Mouse (Mus musculus) T-helper 17 cell (primary cell): Measurements from ENCODE around the gene Hils1.

Source experiments
- in situ Hi-C, 2 experiments: fragments of 300-600 bp; cut with MboI, MseI; formaldehyde crosslinking; loops; 1 replicate in 1 of 2; 2 replicates in 1 of 2; pipeline ENCODE4 v1.15.1; 2025; ENCODE audit warnings: high pct_unique_total_duplicates in 2 of 2

The Hils1 gene

DNA sequence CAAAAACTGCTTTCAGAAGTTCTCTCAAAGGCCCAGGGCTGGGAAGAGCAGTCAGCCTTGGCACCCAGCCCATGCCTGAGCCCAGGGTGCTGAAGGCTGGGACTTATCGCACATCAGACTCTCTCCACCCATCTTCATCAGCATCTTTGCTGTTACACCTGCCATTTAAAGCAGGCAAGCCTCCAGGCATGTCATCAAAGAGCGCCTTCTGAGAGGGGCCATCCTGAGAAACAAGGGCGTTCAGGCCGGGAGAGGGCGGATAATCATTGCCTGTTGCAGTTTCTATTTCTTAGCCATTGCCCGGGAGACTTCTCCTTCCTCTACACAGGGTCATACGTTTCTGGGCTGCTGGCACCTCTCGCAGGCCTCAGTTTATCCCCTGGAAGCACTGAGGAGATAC is 20.5 kb downstream of the Hils1 start:
- in situ Hi-C loops, result no loop called here

DNA sequence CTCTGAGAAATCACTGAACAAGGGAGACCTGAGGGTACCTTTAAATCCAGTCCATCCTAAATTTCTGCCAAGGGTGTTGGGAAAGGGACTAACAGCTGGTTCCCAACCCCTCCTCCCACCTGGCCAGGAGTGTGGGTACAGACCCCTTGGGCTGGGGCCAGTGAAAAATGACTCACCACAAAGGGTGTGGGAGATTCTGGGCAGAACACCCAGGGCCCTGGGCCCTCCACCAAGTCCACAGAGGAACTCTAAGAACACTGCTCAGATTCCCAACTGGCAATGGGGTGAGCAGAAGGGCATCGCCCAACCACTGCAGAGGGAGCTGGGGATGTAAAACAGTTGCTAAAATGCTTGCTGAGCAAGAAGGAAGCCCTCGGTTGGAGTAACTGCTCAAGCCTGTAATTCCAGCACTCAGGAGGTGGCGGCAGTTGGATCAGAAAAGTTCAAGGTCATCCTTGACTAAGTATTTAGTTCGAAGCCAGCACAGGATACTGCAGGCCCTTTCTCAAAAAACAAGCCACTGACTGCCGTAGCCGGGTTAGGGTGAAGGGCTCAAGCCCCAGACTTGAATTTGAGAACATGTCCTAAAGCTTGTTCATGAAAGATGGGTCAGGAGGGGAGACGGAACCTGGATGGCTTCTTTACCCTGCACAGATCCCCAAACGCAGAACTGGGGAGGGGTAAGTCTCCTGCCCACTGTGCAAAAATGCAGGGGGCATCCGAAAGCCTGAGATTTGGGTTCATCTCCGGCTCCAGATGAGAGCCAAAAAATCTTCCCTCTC is 21.6 kb downstream of the Hils1 start:
- in situ Hi-C loops, result no loop called here

DNA sequence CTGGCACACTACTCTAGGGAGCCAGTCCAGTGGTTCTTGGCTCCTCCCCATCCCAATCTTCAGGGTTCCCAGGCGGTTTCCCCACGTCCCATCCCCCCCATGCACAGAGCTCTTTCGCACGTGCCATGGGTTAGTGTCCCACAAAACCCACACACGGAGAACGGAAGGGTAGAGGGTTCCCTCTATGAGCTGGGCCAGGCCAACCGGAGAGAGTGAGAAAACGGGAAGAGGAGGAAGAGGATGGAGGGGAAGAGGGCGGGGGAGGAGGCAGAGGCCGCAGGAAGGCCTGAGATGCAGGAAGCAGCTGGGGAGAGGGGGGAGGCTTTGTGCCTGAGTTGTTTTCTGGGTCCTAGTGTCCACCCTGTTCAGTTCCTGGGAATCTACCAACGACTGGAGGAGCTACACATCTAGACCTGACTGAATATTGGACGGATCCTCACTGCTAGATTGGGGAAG is 22.2 kb downstream of the Hils1 start:
- in situ Hi-C loops, result no loop called here

DNA sequence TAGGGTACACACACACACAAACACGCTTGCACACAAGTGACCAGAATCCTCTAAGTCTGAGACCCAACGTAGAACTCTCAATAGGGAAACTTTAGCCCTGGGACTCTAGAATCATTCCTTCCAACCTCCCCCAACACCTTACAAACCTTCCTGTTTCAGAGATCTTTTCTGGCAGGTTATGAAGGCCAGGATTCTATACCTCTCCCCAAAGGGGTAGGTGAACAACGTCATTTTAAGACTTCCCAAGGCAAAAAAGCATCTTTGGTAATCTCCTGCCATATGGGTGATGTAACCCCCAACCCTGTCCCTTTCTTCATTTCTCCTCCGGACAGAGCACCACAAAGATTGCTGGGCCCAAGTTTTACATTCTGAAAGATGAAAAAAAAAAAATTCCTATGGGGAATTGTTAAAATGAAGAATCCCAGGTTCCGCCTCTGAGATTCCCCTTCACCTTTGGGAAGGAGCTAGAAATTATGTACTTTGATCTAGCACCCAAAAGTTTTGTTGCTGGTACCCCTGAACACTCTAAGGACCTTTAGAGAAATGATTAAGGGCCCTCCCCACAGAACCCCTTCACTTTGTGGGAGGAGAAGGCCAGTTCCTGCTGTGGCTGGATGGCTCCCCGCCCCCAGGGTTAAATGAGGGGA is 22.8 kb downstream of the Hils1 start:
- in situ Hi-C loops, result no loop called here

DNA sequence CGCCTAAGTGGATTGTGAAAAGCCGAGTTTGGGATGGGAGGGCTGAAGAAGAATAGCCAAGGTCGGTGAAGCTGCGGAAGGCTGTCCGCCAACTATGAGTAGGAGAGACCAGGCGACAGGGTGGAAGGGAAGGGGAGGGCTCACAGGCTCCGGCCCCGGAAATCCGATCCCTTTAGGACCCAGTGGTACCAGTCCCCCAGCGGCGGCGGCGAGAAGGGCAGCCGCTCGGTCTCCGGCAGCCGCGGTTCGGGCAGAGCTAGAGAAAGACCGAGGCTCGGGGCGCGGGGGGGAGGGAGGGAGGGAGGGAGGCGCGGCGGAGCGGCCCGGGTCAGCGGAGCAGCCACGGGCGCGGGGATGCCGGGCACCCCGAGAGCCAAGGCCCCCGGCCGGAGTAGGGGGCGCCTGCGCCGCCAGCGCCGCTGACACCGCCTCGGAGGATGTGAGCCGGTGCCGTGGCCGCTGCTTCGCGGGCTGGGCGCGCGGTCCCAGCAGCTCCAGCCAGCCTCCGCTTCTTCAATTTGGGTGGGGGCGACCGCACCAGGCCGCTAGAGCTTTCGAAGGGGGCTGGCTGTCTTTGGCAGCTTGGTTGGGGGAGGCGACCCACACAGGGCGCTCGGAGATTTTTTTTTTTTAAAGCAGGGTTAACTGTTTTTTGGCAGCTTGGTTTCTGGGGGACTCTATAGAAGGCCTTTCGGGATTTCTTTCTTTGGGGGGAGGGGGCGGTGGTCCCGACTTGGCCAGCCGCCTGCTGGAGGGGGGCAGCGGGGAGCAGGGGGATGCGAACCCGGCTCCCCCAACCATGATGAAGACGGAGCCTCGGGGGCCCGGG is 23.6 kb downstream of the Hils1 start, which contains the start of gene Ppp1r9b:
Gene Ppp1r9b, plus strand, starts transcription at position 287 of the 829 bp plus-strand sequence.
- in situ Hi-C loops, result no loop called here

DNA sequence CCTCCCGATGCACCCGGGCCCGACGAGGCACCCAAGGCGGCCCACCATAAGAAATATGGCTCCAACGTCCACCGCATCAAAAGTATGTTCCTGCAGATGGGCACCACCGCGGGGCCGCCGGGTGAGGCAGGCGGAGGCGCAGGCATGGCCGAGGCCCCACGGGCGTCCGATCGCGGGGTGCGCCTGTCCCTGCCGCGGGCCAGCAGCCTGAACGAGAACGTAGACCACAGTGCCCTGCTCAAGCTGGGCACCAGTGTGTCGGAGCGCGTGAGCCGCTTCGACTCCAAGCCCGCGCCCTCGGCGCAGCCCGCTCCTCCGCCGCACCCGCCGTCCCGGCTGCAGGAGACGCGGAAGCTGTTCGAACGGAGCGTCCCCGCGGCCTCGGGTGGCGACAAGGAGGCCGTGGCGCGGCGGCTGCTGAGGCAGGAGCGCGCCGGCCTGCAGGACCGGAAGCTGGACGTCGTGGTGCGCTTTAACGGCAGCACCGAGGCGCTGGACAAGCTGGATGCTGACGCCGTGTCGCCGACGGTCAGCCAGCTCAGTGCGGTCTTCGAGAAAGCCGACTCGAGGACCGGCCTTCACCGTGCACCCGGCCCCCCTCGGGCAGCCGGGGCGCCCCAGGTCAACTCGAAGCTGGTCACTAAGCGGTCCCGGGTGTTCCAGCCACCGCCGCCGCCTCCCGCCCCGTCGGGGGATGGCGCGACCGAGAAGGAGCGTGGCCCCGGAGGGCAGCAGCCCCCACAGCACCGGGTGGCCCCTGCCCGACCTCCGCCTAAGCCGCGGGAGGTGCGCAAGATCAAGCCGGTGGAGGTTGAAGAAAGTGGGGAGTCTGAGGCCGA is 24.5 kb downstream of the Hils1 start:
- in situ Hi-C loops, result no loop called here

DNA sequence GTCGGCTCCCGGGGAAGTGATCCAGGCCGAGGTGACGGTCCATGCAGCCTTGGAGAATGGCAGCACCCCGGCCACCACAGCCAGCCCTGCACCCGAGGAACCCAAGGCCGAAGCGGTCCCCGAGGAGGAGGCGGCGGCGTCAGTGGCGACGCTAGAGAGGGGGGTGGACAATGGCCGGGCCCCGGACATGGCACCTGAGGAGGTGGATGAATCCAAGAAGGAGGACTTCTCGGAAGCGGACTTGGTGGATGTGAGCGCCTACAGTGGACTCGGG is 25.0 kb downstream of the Hils1 start:
- in situ Hi-C loops, result no loop called here

DNA sequence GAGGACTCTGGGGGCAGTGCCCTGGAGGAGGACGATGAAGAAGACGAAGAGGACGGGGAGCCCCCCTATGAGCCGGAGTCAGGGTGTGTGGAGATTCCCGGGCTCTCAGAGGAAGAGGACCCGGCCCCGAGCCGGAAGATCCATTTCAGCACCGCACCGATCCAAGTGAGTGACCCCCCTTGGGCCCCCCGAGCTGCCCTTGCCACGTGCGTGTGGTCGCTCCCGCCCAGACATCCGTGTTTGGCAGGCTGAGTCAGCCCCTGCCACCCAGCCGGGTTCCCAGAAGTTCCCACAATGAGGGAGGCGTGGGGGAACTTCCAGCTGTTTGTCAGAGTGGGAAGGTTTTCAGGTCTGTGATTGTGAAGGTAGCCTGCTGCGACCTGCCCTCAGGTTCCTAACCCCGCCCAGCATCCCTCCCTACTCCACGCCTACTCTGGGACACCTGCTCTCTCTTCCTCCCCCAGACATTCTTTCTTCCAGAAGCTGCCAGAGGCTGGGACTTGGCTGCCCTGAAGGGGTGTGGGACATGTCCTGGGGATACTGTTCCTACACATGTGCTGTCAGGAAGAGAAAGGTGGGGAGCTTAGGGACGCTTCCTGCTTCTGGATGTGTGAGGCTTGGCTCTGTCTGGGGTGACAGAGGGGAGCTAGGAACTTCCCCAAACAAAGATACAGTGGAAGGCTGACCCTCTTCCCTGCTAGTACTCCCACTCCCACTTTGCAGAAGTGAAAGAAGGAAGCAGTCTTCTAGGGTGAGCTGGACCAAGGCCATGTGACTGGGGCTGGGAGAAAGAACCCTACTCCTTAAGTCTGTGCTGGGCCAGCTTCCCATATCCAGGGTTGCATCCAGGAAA is 25.6 kb downstream of the Hils1 start:
- in situ Hi-C loops, result no loop called here

DNA sequence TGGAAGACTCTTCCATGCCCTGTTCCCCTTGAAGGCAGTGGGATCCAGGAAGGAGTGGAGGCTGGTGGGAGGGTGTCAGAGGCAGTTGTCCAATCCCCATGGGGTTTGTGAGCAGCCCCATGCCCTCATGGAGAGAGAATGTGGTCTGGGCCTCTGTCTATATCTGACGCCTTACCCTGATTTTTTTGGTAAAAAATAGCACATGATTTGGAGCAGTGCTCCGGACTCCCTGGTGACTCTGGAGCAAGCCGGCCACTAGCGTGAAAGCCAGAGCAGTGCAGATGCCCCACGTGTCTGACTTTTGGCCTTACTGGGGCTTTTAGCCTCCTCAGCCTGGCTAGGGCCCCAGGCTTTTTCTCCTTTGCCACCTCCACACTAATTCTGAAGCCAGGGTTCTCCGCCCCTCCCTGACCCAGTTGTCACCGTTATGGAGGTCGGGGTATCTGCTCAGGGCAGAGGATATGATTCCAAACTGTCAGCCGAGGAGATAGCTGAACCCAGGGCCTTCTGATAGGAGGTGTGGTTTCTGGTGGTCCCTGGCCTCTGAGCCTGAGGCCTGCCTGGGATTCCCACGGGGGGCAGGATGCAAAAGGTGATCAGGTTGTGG is 26.9 kb downstream of the Hils1 start:
- in situ Hi-C loops, result no loop called here

DNA sequence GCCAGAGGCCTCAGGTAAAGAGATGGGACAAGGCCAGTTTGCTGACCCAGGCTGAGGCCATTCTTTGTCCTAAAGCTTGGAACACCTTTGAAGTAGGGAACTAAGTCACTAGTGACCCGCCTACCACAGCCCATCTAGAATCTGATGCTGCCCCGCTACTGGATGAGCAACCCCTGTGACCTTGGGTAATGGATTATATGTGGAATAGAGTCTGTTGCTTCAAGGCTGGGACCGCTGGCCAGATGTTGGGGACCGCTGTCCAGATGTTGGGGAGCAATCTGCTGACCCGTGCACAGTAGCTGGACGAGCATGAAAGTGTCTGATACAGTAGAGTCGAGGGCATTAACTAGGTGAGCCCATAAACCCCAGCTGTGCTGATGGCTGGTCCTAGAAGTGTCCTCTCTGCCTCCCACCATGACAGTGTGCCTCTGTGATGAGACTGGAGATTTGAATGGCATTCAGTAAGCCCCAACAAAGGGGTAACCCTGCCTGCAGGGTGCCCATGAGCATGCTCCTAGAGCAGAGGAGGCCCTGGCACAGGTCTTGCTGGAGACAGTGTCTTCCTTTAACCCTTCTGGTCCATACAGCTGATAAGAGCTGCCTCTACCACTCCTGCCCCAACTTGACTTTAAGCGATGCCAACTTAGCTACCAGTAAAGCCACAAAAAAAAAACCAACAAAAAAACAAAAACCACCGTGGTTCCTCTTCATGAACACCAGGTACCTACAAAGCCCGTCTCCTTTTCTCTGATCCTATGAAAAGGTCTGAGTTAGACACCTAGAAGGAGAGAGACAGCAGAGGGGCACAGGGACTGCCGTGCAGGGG is 27.8 kb downstream of the Hils1 start:
- in situ Hi-C loops, result no loop called here

DNA sequence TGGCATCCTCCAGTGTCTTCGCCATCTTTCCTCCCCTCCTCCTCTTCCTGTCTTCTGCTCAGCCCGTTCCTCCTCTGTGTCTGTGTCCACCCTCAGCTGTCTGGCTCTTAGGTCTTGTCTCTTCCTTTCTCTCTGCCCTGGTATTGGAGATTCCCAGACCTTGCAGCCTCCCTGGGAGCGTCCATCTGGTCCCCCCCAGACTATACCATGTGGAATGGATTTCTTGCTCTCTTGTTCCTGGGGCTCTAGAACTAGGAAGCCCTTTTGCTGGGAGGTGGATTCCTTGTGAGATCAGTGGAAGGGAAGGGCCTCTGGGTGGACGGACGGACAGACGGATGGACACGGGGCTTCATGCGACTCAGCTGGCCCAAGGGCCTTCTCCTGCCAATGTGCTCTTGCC is 28.7 kb downstream of the Hils1 start:
- in situ Hi-C loops, result no loop called here

DNA sequence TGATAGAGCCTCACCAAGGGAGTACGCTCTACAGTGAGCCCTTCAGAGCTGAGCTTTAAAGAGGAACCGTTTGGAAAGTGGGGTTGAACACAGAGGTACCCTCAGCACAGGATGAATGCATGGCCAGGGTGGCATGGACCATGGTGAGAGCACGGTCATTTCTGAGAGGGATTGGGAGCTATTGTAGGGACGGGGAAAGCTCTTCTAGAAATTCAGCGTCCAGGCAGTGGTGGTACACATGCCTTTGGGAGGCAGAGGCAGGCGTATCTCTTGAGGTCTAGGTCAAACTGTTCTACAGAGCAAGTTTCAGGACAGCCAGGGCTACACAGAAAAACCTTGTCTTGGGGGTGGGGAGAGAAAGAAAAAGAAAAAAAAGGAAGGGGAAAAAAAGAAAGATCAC is 29.6 kb downstream of the Hils1 start:
- in situ Hi-C loops, result no loop called here

DNA sequence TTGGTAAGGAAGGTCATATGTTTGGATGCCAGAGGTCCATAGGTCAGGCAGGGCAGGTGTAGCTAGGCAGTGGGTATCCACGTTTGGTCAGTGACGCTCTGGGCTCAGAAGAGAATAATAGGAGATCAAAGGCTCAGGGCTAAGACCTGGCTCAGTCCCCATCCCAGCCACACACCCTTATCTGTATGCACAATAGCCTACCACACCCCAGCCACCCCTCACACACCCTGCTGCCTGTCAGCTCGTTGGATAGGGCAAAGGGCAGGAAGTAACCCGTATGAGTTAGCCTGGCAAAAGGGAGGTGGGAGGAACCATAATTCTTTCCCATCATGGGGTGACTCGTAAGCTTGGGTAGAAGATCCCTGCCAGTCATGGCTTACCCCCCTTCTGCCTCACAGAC is 30.2 kb downstream of the Hils1 start:
- in situ Hi-C loops, result no loop called here

DNA sequence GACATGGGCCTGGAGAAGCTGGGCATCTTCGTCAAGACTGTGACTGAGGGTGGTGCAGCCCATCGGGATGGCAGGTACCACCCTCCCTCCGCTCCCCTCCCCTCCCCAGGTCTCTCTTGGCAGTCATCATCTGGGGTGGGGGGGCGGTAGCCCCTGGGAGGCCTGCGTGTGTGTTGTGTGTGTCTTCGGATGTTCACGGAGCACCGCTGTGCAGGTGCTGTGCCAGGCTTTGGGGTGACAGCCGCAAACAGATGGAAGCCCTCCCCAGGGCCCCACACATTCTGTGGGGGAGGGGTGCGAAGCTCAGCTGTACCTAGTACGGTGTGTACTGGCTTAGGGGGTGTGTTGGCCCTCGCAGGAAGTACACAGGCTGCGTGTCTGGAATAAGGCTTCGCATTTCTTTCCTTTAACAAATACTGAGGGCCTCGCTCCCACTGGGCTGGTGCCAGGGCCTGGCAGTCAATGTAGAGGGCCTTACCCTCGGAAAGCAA is 30.7 kb downstream of the Hils1 start:
- in situ Hi-C loops, result no loop called here

DNA sequence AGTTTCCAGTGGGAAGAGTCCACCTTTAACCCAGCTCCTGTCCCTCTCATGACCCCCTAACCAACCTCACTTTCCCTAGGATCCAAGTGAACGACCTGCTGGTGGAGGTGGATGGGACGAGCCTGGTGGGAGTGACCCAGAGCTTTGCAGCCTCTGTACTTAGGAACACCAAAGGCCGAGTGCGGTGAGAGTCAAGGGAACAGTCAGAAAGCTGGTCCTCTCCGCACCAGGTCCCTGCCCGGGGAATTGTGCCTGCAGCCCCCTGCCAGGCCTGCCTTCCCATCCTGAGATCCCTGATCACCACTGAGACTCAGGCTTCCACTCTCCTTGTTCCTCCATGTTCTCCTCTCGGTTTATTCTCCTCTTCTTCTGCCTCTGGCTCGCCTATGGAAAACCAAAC is 32.7 kb downstream of the Hils1 start:
- in situ Hi-C loops, result no loop called here

DNA sequence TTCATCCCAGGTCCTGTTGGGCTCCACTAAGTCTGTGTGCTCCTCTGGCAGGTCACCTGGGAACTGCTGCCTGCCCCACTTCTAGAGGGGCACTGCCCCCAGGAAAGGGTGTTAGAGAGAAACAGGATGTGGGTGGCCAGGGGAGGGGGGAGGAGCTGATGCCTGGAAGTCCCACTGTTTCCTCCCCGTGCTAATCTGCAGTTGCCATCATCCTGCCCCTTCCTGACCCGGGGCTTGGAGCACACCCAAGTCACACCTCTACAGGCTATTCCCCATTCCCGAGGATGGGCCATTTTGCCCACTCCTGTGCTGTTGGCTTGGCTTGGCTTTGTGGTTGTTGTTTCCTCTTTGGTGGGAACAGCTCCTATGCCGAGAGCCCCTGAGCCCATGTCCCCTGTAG is 33.2 kb downstream of the Hils1 start:
- in situ Hi-C loops, result no loop called here

DNA sequence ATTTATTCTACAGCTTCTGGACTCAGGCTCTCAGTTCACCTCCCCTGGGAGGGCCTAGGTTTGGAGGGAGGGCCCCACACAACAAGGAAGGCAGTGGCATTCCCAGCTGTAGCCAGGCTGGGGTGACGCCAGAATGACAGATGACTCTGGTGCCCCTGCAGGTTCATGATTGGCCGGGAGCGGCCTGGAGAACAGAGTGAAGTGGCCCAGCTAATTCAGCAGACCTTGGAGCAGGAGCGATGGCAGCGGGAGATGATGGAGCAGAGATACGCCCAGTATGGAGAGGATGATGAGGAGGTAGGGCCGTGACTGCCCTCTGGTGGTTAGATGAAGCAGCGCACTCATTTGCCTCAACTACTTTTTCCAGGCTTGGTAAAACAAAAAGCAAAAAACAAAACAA is 33.7 kb downstream of the Hils1 start:
- in situ Hi-C loops, result no loop called here

DNA sequence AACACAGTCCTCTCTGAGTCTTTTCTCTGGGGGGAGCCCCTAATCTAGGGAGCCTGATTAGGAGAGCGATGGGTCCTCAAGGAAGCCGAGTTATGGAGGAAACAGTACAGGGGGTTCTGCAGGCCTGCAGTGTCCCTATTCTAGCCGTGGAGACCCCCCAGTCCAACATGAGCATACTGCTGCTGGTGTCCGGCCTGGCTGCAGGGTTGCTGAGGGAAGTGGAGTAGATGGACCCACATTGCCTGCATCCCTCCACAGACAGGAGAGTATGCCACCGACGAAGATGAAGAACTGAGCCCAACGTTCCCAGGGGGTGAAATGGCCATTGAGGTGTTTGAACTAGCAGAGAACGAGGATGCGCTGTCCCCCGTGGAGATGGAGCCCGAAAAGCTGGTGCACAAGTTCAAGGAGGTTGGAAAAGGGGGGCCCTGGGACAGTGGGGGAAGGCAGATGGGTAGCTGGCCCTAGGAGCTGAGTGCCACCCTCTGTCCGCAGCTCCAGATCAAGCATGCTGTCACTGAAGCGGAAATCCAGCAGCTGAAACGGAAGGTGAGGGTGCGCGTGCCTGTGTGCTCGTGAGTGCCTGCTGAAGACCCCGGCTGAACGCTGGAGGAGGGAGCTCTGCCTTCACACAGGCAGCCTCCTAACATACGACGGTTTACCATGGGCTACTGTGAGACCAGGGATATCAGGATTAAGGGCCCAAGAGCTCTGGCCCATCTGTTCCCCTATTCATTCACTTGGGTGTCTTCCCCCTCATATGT is 34.4 kb downstream of the Hils1 start:
- in situ Hi-C loops, result no loop called here

DNA sequence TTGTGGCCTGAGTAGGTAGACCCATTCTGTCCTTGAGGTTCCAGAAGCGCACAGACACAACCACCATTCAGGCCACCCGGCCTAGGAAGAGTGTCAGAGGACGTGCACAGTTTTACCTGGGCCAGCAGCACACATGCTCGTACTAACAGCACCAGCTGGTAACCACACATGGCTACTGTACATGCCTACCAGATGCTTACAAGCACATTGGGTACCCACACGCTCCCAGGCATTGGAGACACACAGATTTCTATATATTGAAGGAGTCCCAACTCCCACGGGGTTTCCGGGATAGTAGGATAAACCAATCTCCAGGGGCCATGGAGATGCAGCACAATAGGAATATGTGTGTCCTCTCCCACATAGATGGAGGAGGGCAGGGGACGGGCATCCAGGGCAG is 35.3 kb downstream of the Hils1 start:
- in situ Hi-C loops, result no loop called here
